Mouse (Mus musculus): Measurements from ENCODE around the gene Cldn6.

GRCm38 (mm10) chr17:23725999-23726757 lies 47.1 kb downstream of the Cldn6 start, which contains the start of gene Pkmyt1:
- TF ChIP-seq JUND (IDR thresholded peaks at IDR 0.05; ENCODE audit: low read depth, low read length) (no peak), POLR2A (IDR thresholded peaks at IDR 0.05; ENCODE audit: control insufficient read depth in 1 of 2, insufficient read depth in 1 of 2, low read depth in 1 of 2, low read length in 2 of 2, poor library complexity in 1 of 2) (peak; percentile 3 to 85; a peak in 2 of 4 replicates), CTCF (IDR thresholded peaks at IDR 0.05 in 2 of 3, conservative IDR thresholded peaks at IDR 0.05 in 1 of 3; ENCODE audit: control insufficient read depth in 1 of 3, insufficient read depth in 1 of 3, low read depth in 2 of 3, low read length in 3 of 3, poor library complexity in 1 of 3, severe bottlenecking in 1 of 3) (no peak), CHD2 (IDR thresholded peaks at IDR 0.05; ENCODE audit: low read length) (no peak), MXI1 (IDR thresholded peaks at IDR 0.05; ENCODE audit: low read depth, low read length) (no peak; the same call in 1 of the 2 replicates), MAX (IDR thresholded peaks at IDR 0.05; ENCODE audit: low read length) (peak; percentile 31; the same call in 1 of the 2 replicates), TAL1 (IDR thresholded peaks at IDR 0.05; ENCODE audit: low read length) (no peak), ELF1 (IDR thresholded peaks at IDR 0.05; ENCODE audit: low read depth, low read length) (no peak), ZMIZ1 (IDR thresholded peaks at IDR 0.05; ENCODE audit: low read depth, low read length) (no peak; the same call in 1 of the 2 replicates), RAD21 (IDR thresholded peaks at IDR 0.05; ENCODE audit: low read depth, low read length) (no peak), POLR2AphosphoS2 (IDR thresholded peaks at IDR 0.05; ENCODE audit: low read length) (peak; percentile 80), ETS1 (IDR thresholded peaks at IDR 0.05; ENCODE audit: low read depth, low read length) (no peak), USF1 (IDR thresholded peaks at IDR 0.05; ENCODE audit: low read depth, low read length) (peak; percentile 29; the same call in 1 of the 2 replicates)
